Mouse (Mus musculus): ENCODE measurements around the gene Adamtsl1. TPM values are rescaled to one million over a fixed set of nuclear protein-coding genes. Genes with fewer than 3 reads are reported as not detected.

The Adamtsl1 gene
- polyA plus RNA-seq, 1 experiment = 1.1 TPM

GRCm38 (mm10) chr4:86077355-86077754 is 563.4 kb downstream of the Adamtsl1 start:
- no peak overlapping the region for H3K27ac ChIP-seq (ENCODE audit: control insufficient read depth, insufficient read depth, low read length)
- no peaks in the 10 kb centered on the region for H3K27me3 ChIP-seq (ENCODE audit: control insufficient read depth, insufficient read depth, low read length)
- TF ChIP-seq POLR2A (IDR thresholded peaks at IDR 0.05; ENCODE audit: control insufficient read depth, extremely low read depth, insufficient read depth, low read length, poor library complexity) (no peak), CTCF (IDR thresholded peaks at IDR 0.05; ENCODE audit: borderline replicate concordance, control insufficient read depth, extremely low read depth, insufficient read depth, low read length, poor library complexity) (no peak)
- no peak for DNase-seq
- no peaks in the 10 kb centered on the region for H3K36me3 ChIP-seq (ENCODE audit: control insufficient read depth, insufficient read depth, low read length)
- H3K4me1 ChIP-seq (replicated peaks; ENCODE audit: control insufficient read depth, insufficient read depth, low read length) = no peaks in the 10 kb centered on the region
- WGBS = 94% methylated on average over 2 of the region's 2 CpGs
- no peak overlapping the region for H3K4me3 ChIP-seq (ENCODE audit: control insufficient read depth, insufficient read depth, low read length)

- Histone ChIP-seq H3K36me3 (ENCODE audit: control insufficient read depth, insufficient read depth, low read length) (no peaks in the 10 kb centered on the region), H3K27me3 (ENCODE audit: control insufficient read depth, insufficient read depth, low read length) (no peaks in the 10 kb centered on the region), H3K4me3 (ENCODE audit: control insufficient read depth, insufficient read depth, low read length) (no peak overlapping the region), H3K4me1 (replicated peaks; ENCODE audit: control insufficient read depth, insufficient read depth, low read length) (no peaks in the 10 kb centered on the region), H3K27ac (ENCODE audit: control insufficient read depth, insufficient read depth, low read length) (no peak overlapping the region)
- TF ChIP-seq POLR2A (IDR thresholded peaks at IDR 0.05; ENCODE audit: control insufficient read depth, extremely low read depth, insufficient read depth, low read length, poor library complexity) (no peak), CTCF (IDR thresholded peaks at IDR 0.05; ENCODE audit: borderline replicate concordance, control insufficient read depth, extremely low read depth, insufficient read depth, low read length, poor library complexity) (no peak)
- 78% methylated on average over 3 of the region's 3 CpGs for WGBS
- no peak for DNase-seq
These were observed 563.9 kb downstream of the Adamtsl1 start for GRCm38 (mm10) chr4:86077854-86078253.

- no peak for TF ChIP-seq CTCF (IDR thresholded peaks at IDR 0.05; ENCODE audit: borderline replicate concordance, control insufficient read depth, extremely low read depth, insufficient read depth, low read length, poor library complexity)
- no peak for TF ChIP-seq POLR2A (IDR thresholded peaks at IDR 0.05; ENCODE audit: control insufficient read depth, extremely low read depth, insufficient read depth, low read length, poor library complexity)
- Histone ChIP-seq H3K4me1 (replicated peaks; ENCODE audit: control insufficient read depth, insufficient read depth, low read length) (no peaks in the 10 kb centered on the region), H3K36me3 (ENCODE audit: control insufficient read depth, insufficient read depth, low read length) (no peaks in the 10 kb centered on the region), H3K27me3 (ENCODE audit: control insufficient read depth, insufficient read depth, low read length) (no peaks in the 10 kb centered on the region), H3K4me3 (ENCODE audit: control insufficient read depth, insufficient read depth, low read length) (no peak overlapping the region), H3K27ac (ENCODE audit: control insufficient read depth, insufficient read depth, low read length) (no peak overlapping the region)
- 95% methylated on average over 5 of the region's 5 CpGs for WGBS
- DNase-seq = no peak
These were observed 573.5 kb downstream of the Adamtsl1 start for GRCm38 (mm10) chr4:86087508-86087907.

- Histone ChIP-seq H3K27me3 (ENCODE audit: control insufficient read depth, insufficient read depth, low read length) (no peaks in the 10 kb centered on the region), H3K4me1 (replicated peaks; ENCODE audit: control insufficient read depth, insufficient read depth, low read length) (no peaks in the 10 kb centered on the region), H3K27ac (ENCODE audit: control insufficient read depth, insufficient read depth, low read length) (no peak overlapping the region), H3K4me3 (ENCODE audit: control insufficient read depth, insufficient read depth, low read length) (no peak overlapping the region), H3K36me3 (ENCODE audit: control insufficient read depth, insufficient read depth, low read length) (no peaks in the 10 kb centered on the region)
- 89% methylated on average over 1 of the region's 1 CpGs for WGBS
- DNase-seq = no peak
- TF ChIP-seq CTCF (IDR thresholded peaks at IDR 0.05; ENCODE audit: borderline replicate concordance, control insufficient read depth, extremely low read depth, insufficient read depth, low read length, poor library complexity) (no peak), POLR2A (IDR thresholded peaks at IDR 0.05; ENCODE audit: control insufficient read depth, extremely low read depth, insufficient read depth, low read length, poor library complexity) (no peak)
These were observed 589.2 kb downstream of the Adamtsl1 start for GRCm38 (mm10) chr4:86103207-86103606.

GRCm38 (mm10) chr4:86108325-86108724 is 594.4 kb downstream of the Adamtsl1 start:
- no peak overlapping the region for H3K27ac ChIP-seq (ENCODE audit: control insufficient read depth, insufficient read depth, low read length)
- no peak for DNase-seq
- no peaks in the 10 kb centered on the region for H3K4me1 ChIP-seq (replicated peaks; ENCODE audit: control insufficient read depth, insufficient read depth, low read length)
- no peak for TF ChIP-seq CTCF (IDR thresholded peaks at IDR 0.05; ENCODE audit: borderline replicate concordance, control insufficient read depth, extremely low read depth, insufficient read depth, low read length, poor library complexity)
- TF ChIP-seq POLR2A (IDR thresholded peaks at IDR 0.05; ENCODE audit: control insufficient read depth, extremely low read depth, insufficient read depth, low read length, poor library complexity) = no peak
- no peaks in the 10 kb centered on the region for H3K36me3 ChIP-seq (ENCODE audit: control insufficient read depth, insufficient read depth, low read length)
- H3K27me3 ChIP-seq (ENCODE audit: control insufficient read depth, insufficient read depth, low read length) = no peaks in the 10 kb centered on the region
- no peak overlapping the region for H3K4me3 ChIP-seq (ENCODE audit: control insufficient read depth, insufficient read depth, low read length)
- WGBS = 92% methylated on average over 4 of the region's 4 CpGs

- Histone ChIP-seq H3K36me3 (ENCODE audit: control insufficient read depth, insufficient read depth, low read length) (no peaks in the 10 kb centered on the region), H3K27me3 (ENCODE audit: control insufficient read depth, insufficient read depth, low read length) (no peaks in the 10 kb centered on the region), H3K27ac (ENCODE audit: control insufficient read depth, insufficient read depth, low read length) (no peak overlapping the region), H3K4me3 (ENCODE audit: control insufficient read depth, insufficient read depth, low read length) (no peak overlapping the region), H3K4me1 (replicated peaks; ENCODE audit: control insufficient read depth, insufficient read depth, low read length) (no peaks in the 10 kb centered on the region)
- WGBS = 45% methylated on average over 2 of the region's 2 CpGs
- TF ChIP-seq POLR2A (IDR thresholded peaks at IDR 0.05; ENCODE audit: control insufficient read depth, extremely low read depth, insufficient read depth, low read length, poor library complexity) = no peak
- no peak for TF ChIP-seq CTCF (IDR thresholded peaks at IDR 0.05; ENCODE audit: borderline replicate concordance, control insufficient read depth, extremely low read depth, insufficient read depth, low read length, poor library complexity)
- no peak for DNase-seq
These were observed 605.1 kb downstream of the Adamtsl1 start for GRCm38 (mm10) chr4:86119067-86119466.

- Histone ChIP-seq H3K4me3 (ENCODE audit: control insufficient read depth, insufficient read depth, low read length) (no peak overlapping the region), H3K27ac (ENCODE audit: control insufficient read depth, insufficient read depth, low read length) (no peak overlapping the region), H3K27me3 (ENCODE audit: control insufficient read depth, insufficient read depth, low read length) (no peaks in the 10 kb centered on the region), H3K36me3 (ENCODE audit: control insufficient read depth, insufficient read depth, low read length) (no peaks in the 10 kb centered on the region), H3K4me1 (replicated peaks; ENCODE audit: control insufficient read depth, insufficient read depth, low read length) (no peaks in the 10 kb centered on the region)
- WGBS = 31% methylated on average over 5 of the region's 5 CpGs
- no peak for DNase-seq
- no peak for TF ChIP-seq CTCF (IDR thresholded peaks at IDR 0.05; ENCODE audit: borderline replicate concordance, control insufficient read depth, extremely low read depth, insufficient read depth, low read length, poor library complexity)
- TF ChIP-seq POLR2A (IDR thresholded peaks at IDR 0.05; ENCODE audit: control insufficient read depth, extremely low read depth, insufficient read depth, low read length, poor library complexity) = no peak
These were observed 608.5 kb downstream of the Adamtsl1 start for GRCm38 (mm10) chr4:86122431-86122830.

All from thymus, adult 2 months (tissue).